Mouse (Mus musculus): ENCODE results near the gene Pde4a. TPM values are rescaled to one million over a fixed set of nuclear protein-coding genes. Genes with fewer than 3 reads are reported as not detected.

The Pde4a gene
- total and polyA plus RNA-seq, 3 experiments: 1.7 to 7.6 (median 4.8) TPM

GRCm38 (mm10) chr9:21137229-21137628, 28.3 kb upstream of the Pde4a start:
- Histone ChIP-seq H3K27me3 (replicated peaks) (no peaks in the 10 kb centered on the region), H3K4me1 (ENCODE audit: control insufficient read depth in 1 of 2, insufficient read depth in 2 of 2) (peaks cover 18 to 60% of the 10 kb centered on the region in 2 experiments), H3K9me3 (replicated peaks; ENCODE audit: low read length) (no peaks in the 10 kb centered on the region), H3K4me3 (replicated peaks in 1 of 3; ENCODE audit: low read depth in 2 of 3, low read length in 2 of 3, poor library complexity in 1 of 3) (no peak overlapping the region), H3K4me2 (ENCODE audit: insufficient read depth, low read depth, poor library complexity, severe bottlenecking) (peak overlapping the region; percentile 55; the same call in 1 of the 2 replicates), H3K27ac (ENCODE audit: insufficient read depth, low read depth) (peak overlapping the region; percentile 98), H3K9ac (ENCODE audit: insufficient read depth, low read depth) (peak overlapping the region; percentile 29; the same call in 1 of the 2 replicates), H3K79me2 (replicated peaks; ENCODE audit: control insufficient read depth, extremely low read depth, insufficient read depth, poor library complexity, severe bottlenecking) (no peaks in the 10 kb centered on the region), H3K36me3 (replicated peaks in 1 of 2; ENCODE audit: control insufficient read depth in 1 of 2, insufficient read depth in 1 of 2, low read length in 1 of 2) (peaks cover 45 to 50% of the 10 kb centered on the region in 2 experiments)
- TF ChIP-seq ZC3H11A (IDR thresholded peaks at IDR 0.05; ENCODE audit: low read depth, low read length) (peak; percentile 50), MAZ (IDR thresholded peaks at IDR 0.05; ENCODE audit: low read depth, low read length) (no peak), TBP (conservative IDR thresholded peaks at IDR 0.05; ENCODE audit: low read depth, low read length) (no peak), ZKSCAN1 (IDR thresholded peaks at IDR 0.05; ENCODE audit: borderline replicate concordance, low read depth, low read length) (peak; percentile 99), JUND (conservative IDR thresholded peaks at IDR 0.05; ENCODE audit: low read depth, low read length) (no peak), CTCF (conservative IDR thresholded peaks at IDR 0.05 in 1 of 2, IDR thresholded peaks at IDR 0.05 in 1 of 2; ENCODE audit: low read depth in 2 of 2, low read length in 2 of 2) (peak; percentile 54 to 87), CHD2 (IDR thresholded peaks at IDR 0.05; ENCODE audit: low read length) (no peak), USF1 (IDR thresholded peaks at IDR 0.05; ENCODE audit: low read depth, low read length) (no peak), GABPA (IDR thresholded peaks at IDR 0.05; ENCODE audit: insufficient replicate concordance, low read depth, low read length) (no peak), JUN (IDR thresholded peaks at IDR 0.05; ENCODE audit: insufficient read depth, low read depth, low read length) (no peak), MEF2A (IDR thresholded peaks at IDR 0.05; ENCODE audit: borderline replicate concordance, low read depth, low read length) (no peak), POLR2A (IDR thresholded peaks at IDR 0.05; ENCODE audit: low read depth, low read length) (peak; percentile 43), MXI1 (IDR thresholded peaks at IDR 0.05; ENCODE audit: low read depth, low read length) (peak; percentile 55), UBTF (IDR thresholded peaks at IDR 0.05; ENCODE audit: low read depth, low read length) (no peak), IRF4 (IDR thresholded peaks at IDR 0.05; ENCODE audit: low read depth, low read length) (peak; percentile 31; the same call in 1 of the 2 replicates), E2F4 (IDR thresholded peaks at IDR 0.05; ENCODE audit: insufficient replicate concordance, low read depth, low read length) (no peak), ZNF384 (IDR thresholded peaks at IDR 0.05; ENCODE audit: low read depth, low read length) (0 out of 2 replicates have a peak, but pooled peaks have one; percentile 6), ETS1 (conservative IDR thresholded peaks at IDR 0.05; ENCODE audit: low read depth, low read length) (no peak), POLR2AphosphoS2 (IDR thresholded peaks at IDR 0.05; ENCODE audit: low read depth, low read length) (no peak), ZMIZ1 (IDR thresholded peaks at IDR 0.05; ENCODE audit: low read depth, low read length) (no peak), TCF12 (IDR thresholded peaks at IDR 0.05; ENCODE audit: low read depth, low read length) (no peak), RAD21 (IDR thresholded peaks at IDR 0.05; ENCODE audit: low read depth, low read length) (peak; percentile 83), MYC (IDR thresholded peaks at IDR 0.05; ENCODE audit: low read depth, low read length) (peak; percentile 79), SMC3 (IDR thresholded peaks at IDR 0.05; ENCODE audit: low read depth, low read length) (peak; percentile 90), SIN3A (IDR thresholded peaks at IDR 0.05; ENCODE audit: low read length) (peak; percentile 86)
- DNase-seq (ENCODE audit: extremely low read depth): peak; percentile 89
- dilution Hi-C loops (cut with MboI; ENCODE audit: extremely low pct_ligation_motif_present, extremely low pct_unique_long_range_greater_than_20kb, low sequenced_read_pairs) (no loop called here), in situ Hi-C loops (cut with MboI; ENCODE audit: low pct_ligation_motif_present, low pct_unique_long_range_greater_than_20kb, low sequenced_read_pairs) (no loop called here)

All from CH12.LX (cell line).